Mouse (Mus musculus) kidney, postnatal 0 days (tissue): ENCODE results near the gene Asb6. TPM values are rescaled to one million over a fixed set of nuclear protein-coding genes. Genes with fewer than 3 reads are reported as not detected.

Experiments
- ATAC-seq: fragments of 200-750 bp; cut with Nextera tagmentation; replicated peaks from 2 replicates; pipeline ENCODE4 v1.8.0; 2017; ENCODE audit warnings: low read depth, moderate number of reproducible peaks, moderate TSS enrichment, moderate library complexity; ENCODE audit not compliant: low FRiP score
- DNase-seq: peaks from one replicate; pipeline ENCODE4 v3.0.0-alpha.2; 2016; ENCODE audit warnings: low spot score
- H3K27ac ChIP-seq: fragments of 300-500 bp; sonication (generic); 2 replicates; pipeline ENCODE4 v1.5.1; 2014; ENCODE audit warnings: mild to moderate bottlenecking
- H3K27me3 ChIP-seq: fragments of 300-500 bp; sonication (generic); 2 replicates; pipeline ENCODE4 v1.6.1; 2014; ENCODE audit warnings: low read length, mixed read lengths; ENCODE audit not compliant: insufficient read depth
- H3K36me3 ChIP-seq: fragments of 300-500 bp; sonication (generic); 2 replicates; pipeline ENCODE4 v1.6.1; 2014; ENCODE audit warnings: low read length, mixed read lengths; ENCODE audit not compliant: insufficient read depth
- H3K4me1 ChIP-seq: fragments of 300-500 bp; sonication (generic); replicated peaks from 2 replicates; pipeline ENCODE4 v1.6.1; 2014; ENCODE audit warnings: antibody characterized with exemption, low read length, mixed read lengths; ENCODE audit not compliant: insufficient read depth
- H3K4me2 ChIP-seq: fragments of 300-500 bp; sonication (generic); 2 replicates; pipeline ENCODE4 v1.6.1; 2014; ENCODE audit warnings: mild to moderate bottlenecking, low read length, moderate library complexity, mixed read lengths
- H3K4me3 ChIP-seq: fragments of 300-500 bp; sonication (generic); replicated peaks from 2 replicates; pipeline ENCODE4 v1.5.1; 2014; ENCODE audit warnings: low read depth, low read length
- H3K9ac ChIP-seq: fragments of 300-500 bp; sonication (generic); 2 replicates; pipeline ENCODE4 v1.6.1; 2014; ENCODE audit warnings: low read depth, low read length
- H3K9me3 ChIP-seq: fragments of 300-500 bp; sonication (generic); replicated peaks from 2 replicates; pipeline ENCODE4 v1.6.1; 2016; ENCODE audit warnings: low read length, inconsistent platforms, mixed read lengths
- CTCF ChIP-seq: IDR thresholded peaks from 2 replicates; pipeline ENCODE4 v1.5.1; 2016; ENCODE audit warnings: antibody characterized with exemption, low read depth, mild to moderate bottlenecking, moderate library complexity
- WGBS: fragments of 180-500 bp; shearing (Covaris S2); extraction: QIAGEN DNeasy Blood & Tissue Kit; methylation state at CpG from one replicate; pipeline ENCODE4 v1.1.7; 2014; 5-methylcytosine and 5-hydroxymethylcytosine counted together
- polyA plus RNA-seq: library from polyadenylated mRNA; unstranded; fragments of >200 nt; fragmentation: Nextera tagmentation; extraction: Ambion mirVana; gene quantifications from 2 replicates; pipeline ENCODE4 v1.2.1, GENCODE M21; 2015

The Asb6 gene
- polyA plus RNA-seq, 1 experiment from 2014 or later: 26.1 TPM

DNA sequence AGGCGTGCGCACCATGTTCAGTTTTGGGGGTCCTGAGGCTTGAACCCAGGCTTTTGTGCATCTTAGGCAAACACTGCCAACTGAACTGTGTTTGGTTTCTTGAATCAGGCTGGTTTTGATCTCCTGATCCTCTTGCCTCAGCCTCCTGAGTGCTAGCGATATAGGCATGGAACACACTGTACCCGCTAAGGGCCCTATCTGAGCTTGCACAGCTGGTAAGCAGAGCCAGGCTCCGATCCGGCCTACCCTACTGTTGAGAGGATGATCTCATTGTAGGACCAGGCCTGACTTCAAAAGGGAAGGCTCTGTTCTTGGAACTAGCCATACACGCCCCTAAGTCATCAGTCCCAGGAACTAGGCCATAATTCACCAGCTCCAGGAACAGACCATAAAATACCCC, 19.6 kb downstream of the Asb6 start:
- 0 out of 2 replicates have a peak, but pooled peaks cover 15% of the 10 kb centered on the region for H3K4me1 ChIP-seq
- no peak overlapping the region for H3K27ac ChIP-seq
- H3K4me3 ChIP-seq: no peak overlapping the region
- DNase-seq (peak; percentile 72), ATAC-seq (no peak)
- H3K36me3 ChIP-seq: peaks cover 5% of the 10 kb centered on the region
- H3K9me3 ChIP-seq: no peaks in the 10 kb centered on the region
- TF ChIP-seq CTCF: no peak
- H3K9ac ChIP-seq: no peak overlapping the region
- no peak overlapping the region for H3K4me2 ChIP-seq
- 65% methylated on average over 7 of the region's 7 CpGs for WGBS
- H3K27me3 ChIP-seq: no peaks in the 10 kb centered on the region

DNA sequence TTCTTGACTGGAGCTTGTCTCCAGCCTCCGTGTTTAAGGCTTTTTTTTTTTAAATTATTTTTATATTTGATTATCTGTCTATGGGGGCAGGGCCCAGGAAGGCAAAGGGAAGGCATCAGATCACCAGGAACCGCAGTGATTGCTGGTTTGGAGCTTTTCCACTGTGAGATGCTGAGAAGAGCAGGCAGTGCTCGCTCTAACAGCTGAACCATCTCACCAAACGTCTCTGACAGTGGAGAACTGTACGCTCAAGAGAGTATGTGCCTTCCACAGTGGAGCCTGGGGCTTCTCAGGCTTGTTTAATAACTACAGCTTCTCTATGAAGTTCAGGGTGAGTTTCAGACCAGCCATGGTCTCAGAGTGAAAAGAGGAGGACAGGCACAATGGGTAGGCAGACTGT, 20.6 kb downstream of the Asb6 start:
- no peaks in the 10 kb centered on the region for H3K27me3 ChIP-seq
- H3K9me3 ChIP-seq: no peaks in the 10 kb centered on the region
- 45% methylated on average over 5 of the region's 5 CpGs for WGBS
- H3K4me1 ChIP-seq: 0 out of 2 replicates have a peak, but pooled peaks cover 15% of the 10 kb centered on the region
- TF ChIP-seq CTCF: no peak
- peak overlapping the region; percentile 19 for H3K4me2 ChIP-seq
- DNase-seq: no peak
- H3K27ac ChIP-seq: no peak overlapping the region
- no peak for ATAC-seq
- peak overlapping the region; percentile 7; the same call in 1 of the 2 replicates for H3K4me3 ChIP-seq
- no peak overlapping the region for H3K9ac ChIP-seq
- H3K36me3 ChIP-seq: peaks cover under 1% of the 10 kb centered on the region; the same call in 1 of the 2 replicates

DNA sequence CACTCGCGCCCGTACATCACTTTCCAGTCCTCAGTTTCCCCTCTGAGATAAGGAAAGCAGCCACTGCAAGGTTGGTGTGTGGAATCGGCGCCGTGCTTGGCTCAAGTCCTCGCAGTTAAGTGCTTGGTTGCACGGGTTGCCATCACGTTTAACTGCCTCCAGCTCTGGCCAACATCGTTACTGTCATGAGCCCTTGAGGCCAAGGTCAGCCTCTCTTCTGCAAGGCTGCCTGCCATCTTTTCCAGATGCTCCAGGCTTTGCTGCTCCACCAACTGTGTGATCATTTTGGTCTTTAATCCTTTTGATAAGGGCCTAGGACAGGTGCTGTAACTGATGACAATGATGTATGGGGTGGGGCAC, 21.9 kb downstream of the Asb6 start:
- DNase-seq: no peak
- ATAC-seq: no peak

DNA sequence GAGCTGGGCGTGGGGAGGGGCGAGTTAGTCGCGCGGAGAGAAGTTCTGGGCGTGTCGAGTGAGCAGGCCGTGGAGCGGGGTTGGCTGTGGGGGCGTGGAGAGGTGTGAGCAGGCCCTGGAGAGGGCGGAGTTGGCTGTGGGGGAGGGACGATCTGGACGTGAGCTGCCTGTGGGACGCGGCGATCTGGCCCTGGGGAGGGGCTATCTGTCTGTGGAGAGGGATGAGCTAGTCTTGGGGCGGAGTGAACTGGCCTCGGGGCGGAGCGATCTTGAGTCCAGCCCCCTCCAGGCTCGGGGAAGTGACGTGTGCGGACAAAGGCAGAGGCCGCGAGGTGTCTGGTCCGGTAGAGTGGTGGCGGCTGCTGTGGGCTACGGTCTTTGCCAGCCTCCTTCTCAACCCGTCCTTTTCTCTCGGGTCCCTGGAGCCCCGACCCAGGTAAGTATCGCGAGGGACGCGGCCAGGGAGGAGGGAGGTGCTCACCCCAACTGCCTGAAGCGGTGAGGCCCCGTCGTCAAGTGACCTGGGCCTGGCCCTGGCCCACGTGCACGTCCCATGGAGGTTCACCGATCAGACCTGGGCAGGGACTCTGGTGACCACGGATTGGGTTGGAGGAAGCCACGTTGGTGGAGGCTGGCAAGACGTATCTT, 22.4 kb downstream of the Asb6 start, which contains the start of gene Ntmt1:
Gene Ntmt1 (plus strand): TSS at position 179 of the 648 bp plus-strand sequence.
- H3K36me3 ChIP-seq: no peaks in the 10 kb centered on the region
- H3K4me3 ChIP-seq: peak within 1 kb of the TSS; percentile 66
- H3K4me2 ChIP-seq: peak within 1 kb of the TSS; percentile 84
- H3K27ac ChIP-seq: peak within 1 kb of the TSS; percentile 83
- 0 out of 2 replicates have a peak, but pooled peaks cover 15% of the 10 kb centered on the region for H3K4me1 ChIP-seq
- peak within 1 kb of the TSS; percentile 84 for H3K9ac ChIP-seq
- WGBS: under 1% methylated on average over 41 of the region's 44 CpGs
- ATAC-seq (peak; percentile 98), DNase-seq (peak; percentile 100)
- TF ChIP-seq CTCF: no peak; the same call in 1 of the 2 replicates
- no peaks in the 10 kb centered on the region for H3K9me3 ChIP-seq
- H3K27me3 ChIP-seq: no peaks in the 10 kb centered on the region

More for the DNA sequence above, 21.9 kb downstream of the Asb6 start:
- Histone ChIP-seq H3K4me3 (peak overlapping the region; percentile 66), H3K27ac (peak overlapping the region; percentile 83), H3K36me3 (no peaks in the 10 kb centered on the region; the same call in 1 of the 2 replicates), H3K9me3 (no peaks in the 10 kb centered on the region), H3K27me3 (no peaks in the 10 kb centered on the region), H3K9ac (peak overlapping the region; percentile 84), H3K4me2 (peak overlapping the region; percentile 84), H3K4me1 (0 out of 2 replicates have a peak, but pooled peaks cover 15% of the 10 kb centered on the region)
- no peak for TF ChIP-seq CTCF
- WGBS: 3% methylated on average over 10 of the region's 10 CpGs

DNA sequence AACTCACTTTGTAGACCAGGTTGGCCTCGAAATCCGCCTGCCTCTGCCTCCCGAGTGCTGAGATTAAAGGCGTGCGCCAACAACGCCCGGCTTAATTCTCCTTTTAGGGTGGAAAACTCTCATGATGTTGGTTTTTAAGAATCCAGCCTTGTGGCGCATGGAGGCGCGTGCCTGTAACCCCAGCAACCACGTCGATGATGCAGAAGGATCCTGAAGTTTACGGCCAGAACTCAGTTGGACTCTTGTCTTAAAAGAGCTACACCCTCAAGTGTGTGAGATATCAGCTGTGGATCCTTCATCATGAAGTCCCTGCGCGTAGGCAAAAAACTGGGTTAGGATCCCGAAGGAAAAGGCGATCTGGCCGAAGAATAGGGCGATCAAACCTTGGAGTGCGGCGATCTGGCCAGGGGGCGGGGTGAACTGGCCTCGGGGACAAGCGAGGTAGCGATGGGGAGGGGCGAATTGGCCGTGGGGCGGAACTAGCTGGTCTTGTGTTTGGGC, 22.9 kb downstream of the Asb6 start:
- 9% methylated on average over 28 of the region's 28 CpGs for WGBS
- no peak for TF ChIP-seq CTCF
- Histone ChIP-seq H3K4me2 (peak overlapping the region; percentile 84), H3K9ac (peak overlapping the region; percentile 59), H3K9me3 (no peaks in the 10 kb centered on the region), H3K4me1 (0 out of 2 replicates have a peak, but pooled peaks cover 15% of the 10 kb centered on the region), H3K27me3 (no peaks in the 10 kb centered on the region), H3K36me3 (no peaks in the 10 kb centered on the region), H3K27ac (peak overlapping the region; percentile 64), H3K4me3 (peak overlapping the region; percentile 66)
- no peak for DNase-seq
- no peak; the same call in 1 of the 2 replicates for ATAC-seq

DNA sequence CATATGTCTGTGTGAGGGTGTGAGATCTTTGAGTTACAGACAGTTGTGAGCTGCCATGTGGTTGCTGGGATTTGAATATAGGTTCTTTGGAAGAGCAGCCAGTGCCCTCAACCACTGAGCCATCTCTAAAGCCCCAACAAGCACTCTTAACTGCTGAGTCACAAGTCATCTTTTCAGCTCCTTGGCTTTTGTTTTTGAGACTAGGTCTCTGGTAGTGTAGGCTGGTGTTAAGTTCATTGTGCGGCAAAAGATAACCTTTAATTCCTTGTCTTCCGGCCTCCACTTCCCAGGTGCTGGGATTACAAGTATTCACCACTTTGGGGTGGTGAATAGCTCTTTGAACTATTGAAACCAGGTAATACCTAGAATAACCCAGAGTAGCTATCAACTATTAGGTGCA, 24.1 kb downstream of the Asb6 start:
- ATAC-seq (no peak), DNase-seq (no peak)
- Histone ChIP-seq H3K4me3 (no peak overlapping the region), H3K36me3 (no peaks in the 10 kb centered on the region), H3K4me1 (peaks cover 22% of the 10 kb centered on the region; the same call in 1 of the 2 replicates), H3K4me2 (no peak overlapping the region), H3K9me3 (no peaks in the 10 kb centered on the region), H3K27me3 (no peaks in the 10 kb centered on the region), H3K9ac (no peak overlapping the region), H3K27ac (no peak overlapping the region)
- no peak for TF ChIP-seq CTCF
- 95% methylated on average over 2 of the region's 2 CpGs for WGBS
